Mouse (Mus musculus): ENCODE measurements around the gene Gm43720. TPM values are rescaled to one million over a fixed set of nuclear protein-coding genes. Genes with fewer than 3 reads are reported as not detected.
A peak's percentile ranks its signal among the peaks of the same experiment; 100 is the strongest.
"Not testable (repeated sequence)": the region's sequence is repeated elsewhere in the genome, so short reads cannot be mapped to it uniquely, and the experiment has no call there.

Gm43720 gene
- total RNA-seq, 2 experiments from 2014 or later = not detected

DNA sequence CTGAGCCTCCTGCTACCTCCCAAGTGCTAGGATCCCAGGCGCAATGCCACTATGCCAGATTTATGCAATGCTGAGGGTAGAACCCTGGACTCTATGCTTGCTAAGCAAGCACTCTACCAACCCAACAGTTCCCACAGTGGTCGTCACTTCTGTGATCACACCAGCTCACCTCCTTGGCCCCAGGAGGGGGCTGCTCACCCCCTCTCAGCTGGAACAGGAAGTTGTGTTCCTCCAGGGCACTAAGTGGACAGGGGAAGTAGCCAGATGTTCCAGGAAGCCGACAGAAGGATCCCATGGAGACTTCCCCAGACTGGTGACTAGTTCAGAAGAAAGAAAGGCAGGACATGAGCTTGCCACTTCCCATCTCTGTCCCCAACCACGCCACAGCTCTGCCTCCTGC lies 17.8 kb downstream of the Gm43720 start:
- no peak for DNase-seq

DNA sequence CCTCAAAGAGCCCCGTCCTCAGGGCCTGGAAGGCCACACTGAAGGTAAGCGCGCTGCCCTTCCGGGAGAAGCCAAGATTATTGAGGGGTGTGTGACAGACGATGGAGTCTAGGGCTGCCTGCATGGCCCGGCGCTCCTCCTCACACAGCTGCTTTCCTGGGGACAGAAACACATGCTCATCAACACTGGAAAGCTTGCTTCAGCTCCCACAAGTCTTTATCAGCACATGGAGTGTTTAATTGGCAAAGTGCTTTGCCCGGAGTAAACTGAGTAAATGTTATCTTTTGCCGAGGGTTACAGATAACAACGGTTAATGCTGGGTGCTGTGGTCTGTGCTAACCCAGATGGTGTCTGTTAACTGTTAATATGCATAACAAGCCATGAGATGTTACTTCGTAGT lies 18.9 kb downstream of the Gm43720 start:
- no peak for DNase-seq

DNA sequence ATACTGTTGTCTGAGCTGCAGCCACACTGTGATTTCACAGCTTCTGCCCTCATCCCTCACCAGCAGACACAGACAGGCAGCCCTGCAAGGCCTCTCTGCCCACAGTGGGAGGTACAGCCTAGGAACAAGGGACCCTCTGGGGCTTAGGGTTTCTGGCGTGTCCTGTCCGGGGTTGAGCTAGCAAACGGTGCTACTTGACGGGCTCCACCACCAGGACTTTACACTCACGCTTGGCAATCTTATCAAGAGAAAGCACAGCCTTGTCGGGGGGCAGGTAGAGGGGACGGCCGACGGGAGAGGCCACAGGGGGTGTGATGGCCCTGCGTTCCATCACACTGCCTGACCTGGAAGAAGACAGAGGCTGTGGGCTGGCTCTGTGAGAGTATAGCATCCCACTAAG lies 19.7 kb downstream of the Gm43720 start:
- DNase-seq = no peak

DNA sequence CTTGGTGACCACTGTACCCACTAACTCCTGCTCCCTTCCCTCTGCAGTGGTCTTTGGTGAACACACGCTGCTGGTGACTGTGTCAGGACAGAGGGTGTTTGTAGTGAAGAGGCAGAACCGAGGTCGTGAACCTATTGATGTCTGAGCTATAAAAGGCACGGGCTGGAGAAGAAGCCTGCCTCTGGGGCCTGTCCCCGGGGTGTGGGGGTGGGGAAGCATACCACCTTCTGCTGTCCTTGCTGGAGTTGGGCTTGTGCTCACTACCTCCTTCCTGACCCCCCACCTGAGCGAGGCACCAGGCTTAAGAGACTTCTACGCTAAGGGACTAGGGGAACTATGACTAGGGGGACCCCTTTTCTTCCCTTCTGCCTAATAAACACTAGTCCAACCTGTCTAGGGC lies 20.8 kb downstream of the Gm43720 start:
- no peak for DNase-seq

DNA sequence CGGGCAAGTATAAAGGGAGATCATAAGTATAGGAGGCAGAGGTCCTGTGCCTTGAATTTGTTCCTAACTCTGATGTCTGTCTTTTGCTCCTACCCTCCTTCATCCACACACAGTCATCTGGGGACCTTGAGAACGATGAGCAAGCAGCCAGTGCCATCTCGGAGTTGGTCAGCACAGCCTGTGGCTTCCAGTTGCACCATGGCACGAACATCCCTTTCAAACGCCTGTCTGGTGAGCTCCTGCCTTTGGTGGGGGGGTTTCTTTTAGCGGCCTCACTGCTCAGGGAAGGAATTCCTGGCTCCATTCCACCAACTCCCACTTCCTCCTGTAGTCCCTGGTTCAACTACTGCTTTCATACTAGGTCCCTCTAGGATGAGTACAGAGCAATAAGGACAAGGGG lies 21.2 kb downstream of the Gm43720 start:
- DNase-seq = no peak

DNA sequence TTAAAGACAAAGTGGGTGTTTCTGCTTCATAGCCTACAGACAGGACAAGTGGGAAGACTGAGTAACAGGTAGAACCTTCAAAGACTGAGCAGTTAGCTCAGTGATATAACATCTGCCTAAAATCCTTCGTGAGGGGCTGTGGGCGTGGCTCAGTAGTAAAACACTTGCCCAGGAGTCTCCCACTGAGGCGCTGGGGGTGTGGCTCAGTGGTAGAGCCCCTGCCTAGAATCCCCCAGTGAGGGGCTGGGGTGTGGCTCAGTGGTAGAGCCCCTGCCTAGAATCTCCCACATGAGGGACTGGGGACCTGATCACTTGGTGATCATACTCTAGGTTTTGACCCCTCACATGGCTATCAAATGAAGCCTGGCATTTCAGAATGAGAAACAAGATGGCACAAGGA lies 21.7 kb downstream of the Gm43720 start:
- no peak for DNase-seq

DNA sequence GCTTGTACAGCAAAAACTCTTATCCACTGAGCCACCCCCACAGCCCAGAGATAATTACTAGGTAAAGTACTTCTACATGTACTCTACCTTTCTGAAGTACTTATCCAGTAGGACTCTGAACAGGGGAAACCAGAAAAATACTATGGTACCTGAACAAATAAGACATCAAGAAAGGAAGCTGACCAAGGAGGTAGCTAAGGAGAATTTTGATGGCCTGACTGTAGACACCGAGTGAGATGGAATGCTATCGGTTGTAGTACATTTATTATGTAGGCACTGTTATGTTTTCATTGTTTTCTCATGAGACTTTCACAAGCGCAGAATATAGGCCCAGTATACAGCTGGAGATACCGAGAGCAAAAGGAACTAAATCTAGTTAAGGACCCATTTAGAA lies 22.2 kb downstream of the Gm43720 start:
- no peak for DNase-seq

DNA sequence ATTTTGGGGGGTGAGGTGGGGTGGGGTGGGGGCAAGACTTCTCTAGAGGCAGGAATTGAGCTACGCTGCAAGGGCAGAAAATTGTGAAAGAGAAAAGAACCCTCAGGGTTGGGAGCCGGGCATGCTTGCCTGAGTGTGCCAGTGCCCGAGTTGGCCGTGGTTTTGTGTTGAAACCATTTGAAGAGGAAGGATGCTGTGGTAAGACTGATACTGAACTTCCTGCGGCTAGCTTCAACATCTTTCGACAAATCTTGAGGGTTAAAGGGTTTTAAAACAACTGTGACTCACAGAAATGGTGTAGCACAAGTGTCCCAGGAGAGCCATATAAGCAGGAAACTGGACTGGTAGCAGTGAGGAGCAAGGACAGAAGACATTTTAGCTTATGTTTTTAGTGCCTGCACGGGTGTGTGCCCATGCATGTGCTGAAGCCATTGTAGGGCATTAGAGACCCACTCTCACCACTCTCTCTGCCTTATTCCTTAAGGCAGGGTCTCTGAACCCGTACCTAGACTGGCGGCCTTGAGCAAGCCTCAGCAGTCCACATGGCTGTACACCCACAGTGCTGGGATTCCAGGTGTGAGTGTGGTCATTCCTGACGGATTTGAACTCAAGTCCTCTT lies 22.7 kb downstream of the Gm43720 start:
- DNase-seq = no peak

DNA sequence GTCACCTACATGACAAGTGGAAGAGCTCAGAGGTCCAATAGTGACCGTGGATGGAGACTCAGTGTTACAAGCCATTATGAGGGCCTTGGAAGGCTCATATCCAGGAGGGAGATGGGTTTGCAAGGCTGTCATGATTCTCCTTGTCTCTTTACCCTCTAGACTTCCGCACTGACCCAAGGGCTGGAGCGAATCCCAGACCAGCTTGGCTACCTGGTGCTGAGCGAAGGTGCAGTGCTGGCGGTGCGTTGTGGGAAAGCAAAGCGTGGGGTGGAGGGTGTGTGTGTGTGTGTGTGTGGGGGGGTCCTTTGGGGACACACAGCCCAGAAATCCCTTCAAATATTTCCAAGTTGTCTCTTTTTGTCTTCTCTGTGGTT lies 23.7 kb downstream of the Gm43720 start:
- DNase-seq = no peak

DNA sequence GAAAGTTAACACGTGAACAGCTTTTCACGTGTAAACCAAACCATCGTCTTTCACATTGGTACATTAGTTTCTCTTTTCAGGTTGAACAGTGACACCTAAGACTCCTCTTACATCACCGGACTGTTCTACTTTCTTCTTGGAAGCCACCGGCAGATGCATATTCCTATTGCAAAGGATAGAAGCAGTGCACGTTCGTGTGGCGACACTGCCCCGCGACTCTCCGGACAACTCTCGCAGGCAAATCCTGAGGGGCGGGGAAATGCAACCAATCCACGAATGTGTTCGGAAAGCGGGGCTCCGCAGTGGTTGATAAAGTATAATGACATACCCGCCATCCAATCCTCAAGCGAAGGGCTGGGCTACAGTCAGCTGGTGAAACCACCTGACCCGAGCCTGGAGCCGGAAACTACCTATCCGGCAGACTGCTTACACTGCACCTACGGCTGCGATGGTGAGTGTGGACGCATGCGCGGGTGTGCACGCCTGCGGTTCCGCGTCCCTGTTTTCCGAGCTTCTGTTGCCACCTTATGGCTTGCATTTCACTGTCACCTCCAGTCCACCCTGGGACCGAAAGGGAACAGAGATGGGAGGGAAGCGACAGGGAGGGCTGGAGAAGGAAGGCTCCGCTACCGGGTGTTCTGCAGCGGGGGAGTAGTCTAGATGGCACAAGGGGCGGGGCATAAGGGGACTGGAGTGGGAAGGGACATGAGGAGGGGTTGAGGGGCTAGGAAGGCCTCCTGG lies 24.2 kb downstream of the Gm43720 start, which contains the start of gene Lamtor4:
TSS of gene Lamtor4 (plus strand) at position 130 of the 741 bp plus-strand sequence.
- DNase-seq = peak; percentile 93

DNA sequence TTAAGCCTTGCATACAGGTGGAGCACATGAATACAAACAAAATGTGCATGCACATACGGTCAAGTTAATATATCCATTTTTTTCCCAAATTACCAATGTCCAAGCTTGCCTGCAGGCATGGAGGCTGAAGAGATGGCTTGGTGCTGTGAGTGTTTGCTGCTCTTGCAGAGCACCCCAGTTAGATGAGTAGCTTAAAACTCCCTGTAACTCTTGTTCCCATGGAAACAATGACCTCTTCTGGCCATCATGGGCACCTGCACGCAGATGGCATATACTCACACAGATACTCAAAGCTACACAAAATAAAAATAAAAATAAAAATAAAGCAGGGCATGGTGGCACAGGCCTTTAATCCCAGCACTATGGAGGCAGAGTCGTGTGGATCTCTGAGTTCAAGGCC lies 26.7 kb downstream of the Gm43720 start:
- DNase-seq = no peak

DNA sequence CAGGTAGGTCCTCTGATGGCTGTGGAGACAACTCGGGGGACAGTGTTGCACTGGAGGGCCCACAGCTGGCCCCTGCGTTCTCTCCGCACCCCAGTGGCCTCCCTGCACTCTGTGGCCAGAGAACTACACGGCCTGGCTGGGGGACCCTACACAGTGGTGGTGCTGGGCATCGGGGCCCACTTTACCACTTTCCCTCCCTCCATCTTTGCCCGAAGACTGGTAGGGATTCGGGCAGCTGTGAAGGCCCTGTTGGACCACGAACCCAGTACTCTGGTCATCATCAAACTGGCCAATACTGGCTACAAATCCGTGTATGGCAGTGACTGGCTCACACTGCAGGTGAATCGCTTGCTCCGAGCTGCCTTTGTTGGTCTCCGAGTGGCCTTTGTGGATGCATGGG lies 28.6 kb downstream of the Gm43720 start:
- no peak for DNase-seq

DNA sequence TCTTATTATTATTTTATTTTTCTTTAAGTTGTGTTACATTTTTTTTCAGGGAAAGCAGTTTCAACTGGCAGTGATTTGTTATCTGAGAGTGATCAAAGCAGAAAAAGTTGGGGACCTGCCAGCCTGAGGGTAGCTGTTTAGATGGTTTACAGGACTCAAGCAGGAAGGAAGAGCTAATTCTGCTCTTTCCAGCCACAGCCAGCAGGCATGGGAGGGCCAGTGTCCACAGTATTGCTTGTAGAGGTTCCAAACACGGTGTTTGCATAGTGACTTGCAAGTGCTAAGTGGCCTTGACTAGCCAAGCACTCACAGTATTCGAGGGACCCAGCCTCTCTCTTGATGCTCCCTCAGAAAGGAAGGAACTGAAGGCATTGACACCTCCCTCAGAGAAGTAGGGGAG lies 38.2 kb downstream of the Gm43720 start:
- no peak for DNase-seq

DNA sequence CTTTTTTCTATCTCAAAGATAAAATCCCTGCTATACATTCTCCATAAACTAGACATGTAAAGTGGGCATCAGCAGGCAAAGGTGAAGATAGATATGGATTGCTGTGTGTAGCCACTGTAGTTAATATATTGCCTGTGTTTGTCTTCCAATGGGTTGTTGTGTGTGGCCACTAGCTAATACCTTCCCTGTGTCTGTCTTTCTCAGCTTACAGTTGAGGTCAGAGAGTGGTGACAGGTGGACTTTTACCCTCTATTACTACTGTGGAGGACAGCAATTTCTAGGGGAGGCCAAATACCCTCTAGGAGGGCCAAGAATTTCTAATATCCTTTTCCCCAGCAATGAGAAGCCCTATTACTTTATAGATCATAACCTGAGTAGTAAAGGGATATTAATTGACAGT lies 45.5 kb downstream of the Gm43720 start:
- DNase-seq = no peak

DNA sequence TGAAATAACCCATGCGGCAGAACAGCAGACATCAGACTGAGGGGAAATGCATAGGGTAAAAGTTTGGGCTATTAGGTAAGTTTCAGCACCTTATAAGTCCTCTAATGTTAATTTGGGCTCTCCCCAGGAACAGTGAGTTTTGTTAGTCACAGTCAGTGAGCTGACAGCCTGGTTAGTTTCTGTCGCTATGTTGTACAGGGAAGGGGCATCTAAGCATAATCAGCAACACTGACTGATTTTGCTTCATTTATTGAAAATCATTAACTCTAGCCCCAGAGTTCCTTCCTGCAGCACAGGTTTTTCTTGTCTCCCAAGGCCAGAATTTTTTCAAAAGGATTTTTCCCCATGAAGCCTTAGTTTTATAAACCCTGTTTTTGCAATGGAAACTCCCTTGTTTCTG lies 46.0 kb downstream of the Gm43720 start:
- DNase-seq = no peak

DNA sequence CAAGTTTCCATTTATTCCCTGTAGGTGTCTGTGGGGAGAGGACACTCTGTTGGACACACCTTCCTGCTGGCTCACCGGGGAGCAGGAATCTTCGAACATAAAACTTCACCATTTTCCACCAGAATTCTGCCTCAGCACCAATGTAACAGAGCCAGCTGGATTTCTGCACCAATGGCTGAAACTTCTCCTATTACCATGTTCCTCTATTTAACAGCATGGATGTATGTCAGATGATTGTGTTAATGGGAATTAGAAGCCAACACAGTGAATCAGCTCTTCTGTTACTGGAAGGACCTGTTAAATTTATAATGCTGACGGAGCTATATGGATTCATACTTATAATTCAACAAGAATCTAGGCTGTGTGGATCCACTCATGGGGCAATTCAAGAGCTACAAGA lies 50.2 kb downstream of the Gm43720 start:
- no peak for DNase-seq

DNA sequence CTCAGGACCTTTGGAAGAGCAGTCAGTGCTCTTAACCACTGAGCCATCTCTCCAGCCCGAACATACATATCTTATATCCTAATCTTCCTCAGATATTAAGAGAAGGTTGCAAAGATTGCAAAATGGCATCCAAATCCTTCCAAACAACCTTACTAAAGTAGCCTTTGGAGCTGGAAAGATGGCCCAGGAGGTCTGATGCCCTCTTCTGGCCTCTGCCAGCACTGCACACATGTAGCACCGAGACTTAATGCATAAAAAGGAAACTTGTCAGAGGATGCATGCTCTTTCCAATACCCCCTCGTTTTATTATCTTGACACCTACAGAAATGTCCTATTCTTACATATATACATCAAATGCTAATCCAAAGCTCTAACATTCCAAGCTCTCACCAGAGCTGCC lies 51.7 kb downstream of the Gm43720 start:
- DNase-seq = no peak

DNA sequence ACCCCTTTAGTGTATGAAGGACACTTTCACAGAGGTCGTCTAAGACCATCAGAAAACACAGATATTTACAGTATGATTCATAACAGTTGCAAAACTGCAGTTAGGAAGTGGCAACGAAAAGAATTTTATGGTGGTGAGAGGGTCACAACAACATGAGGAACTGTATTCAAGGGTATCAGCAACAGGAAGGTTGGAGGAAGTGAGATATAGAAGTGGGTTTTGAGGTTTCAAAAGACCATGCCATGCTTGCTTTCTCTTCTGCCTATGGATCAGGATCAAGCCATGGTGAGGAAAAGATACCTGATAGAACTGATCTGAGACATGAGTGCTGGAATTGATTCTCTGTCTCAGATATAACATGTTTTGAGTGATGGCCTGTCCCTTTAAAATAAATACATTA lies 52.4 kb downstream of the Gm43720 start:
- no peak for DNase-seq

DNA sequence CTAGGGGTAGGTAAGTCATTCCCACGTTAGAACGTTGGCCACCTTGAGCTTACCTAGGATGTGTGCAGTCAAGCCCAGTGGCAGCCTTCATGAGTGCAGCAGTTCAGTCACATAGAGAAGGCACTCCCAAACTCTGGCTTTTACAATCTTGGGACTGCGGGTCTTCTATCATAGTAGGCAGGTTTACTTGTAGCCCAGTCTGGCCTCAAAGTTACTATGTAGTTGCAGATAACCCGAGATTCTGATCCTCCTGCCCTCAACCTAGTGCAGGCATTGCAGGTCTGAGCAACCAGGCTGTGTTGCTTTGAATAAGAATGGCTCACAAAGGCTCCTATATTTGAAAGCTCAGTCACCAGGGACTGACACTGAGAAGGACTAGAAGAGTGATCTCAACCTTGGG lies 53.3 kb downstream of the Gm43720 start:
- no peak for DNase-seq

DNA sequence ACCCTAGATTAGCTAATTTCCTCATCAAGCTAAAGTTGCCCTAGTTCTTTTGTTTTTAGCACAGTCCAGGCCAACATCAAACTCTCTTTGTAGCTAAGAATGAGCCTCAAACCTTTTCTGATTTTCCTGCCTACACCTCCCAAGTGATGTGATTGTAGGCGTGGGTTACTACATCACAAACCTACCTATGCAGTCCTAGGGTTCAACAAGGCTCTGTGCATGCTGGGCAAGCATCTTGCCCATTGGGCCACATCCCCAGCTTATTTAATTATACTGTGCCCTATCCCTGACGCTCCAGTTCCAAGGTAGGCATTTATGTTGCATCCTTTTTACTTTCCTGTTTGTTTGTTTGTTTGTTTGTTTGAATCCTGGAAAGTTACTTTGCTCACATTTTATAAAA lies 54.1 kb downstream of the Gm43720 start, which contains the start of gene Nxpe5:
TSS of gene Nxpe5 (plus strand) at position 199 of the 400 bp plus-strand sequence.
- DNase-seq = no peak

DNA sequence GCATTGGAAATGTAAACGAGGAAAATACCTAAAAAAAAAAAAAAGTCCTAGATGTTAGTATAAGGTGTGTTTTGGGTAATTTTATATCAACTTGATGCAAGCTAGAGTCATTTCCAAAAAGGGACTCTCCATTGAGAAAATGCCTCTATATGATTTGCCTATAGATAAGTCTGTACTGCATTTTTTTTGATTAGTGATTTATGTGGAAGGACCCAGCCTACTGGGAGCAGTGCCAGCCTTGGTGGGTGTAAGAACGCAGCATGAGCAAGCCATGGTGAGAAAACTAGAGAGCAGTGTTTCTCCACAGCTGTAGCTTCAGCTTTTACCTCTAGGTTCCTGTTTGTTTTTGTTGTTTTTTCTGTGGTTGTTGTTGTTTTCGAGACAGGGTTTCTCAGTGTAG lies 56.5 kb downstream of the Gm43720 start:
- DNase-seq = no peak

DNA sequence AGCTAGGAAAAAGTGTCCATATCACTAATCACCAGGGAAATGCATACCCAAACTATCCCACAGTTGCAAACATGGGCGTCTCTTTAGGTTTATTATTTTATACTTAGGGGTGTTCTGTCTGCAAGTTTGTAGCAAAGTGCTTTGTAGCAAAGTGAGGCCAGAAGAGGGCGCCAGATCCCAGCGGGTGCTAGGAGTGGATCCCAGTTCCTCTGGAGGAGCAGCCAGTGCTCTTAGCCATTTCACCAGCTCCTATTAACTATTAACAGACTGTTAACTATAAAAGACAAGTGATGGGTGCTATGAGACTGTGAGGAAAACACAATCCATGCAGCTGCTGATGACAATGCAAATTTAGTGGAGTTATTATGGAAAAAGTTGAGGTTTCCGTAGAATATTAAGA lies 57.6 kb downstream of the Gm43720 start:
- peak; percentile 40 for DNase-seq

DNA sequence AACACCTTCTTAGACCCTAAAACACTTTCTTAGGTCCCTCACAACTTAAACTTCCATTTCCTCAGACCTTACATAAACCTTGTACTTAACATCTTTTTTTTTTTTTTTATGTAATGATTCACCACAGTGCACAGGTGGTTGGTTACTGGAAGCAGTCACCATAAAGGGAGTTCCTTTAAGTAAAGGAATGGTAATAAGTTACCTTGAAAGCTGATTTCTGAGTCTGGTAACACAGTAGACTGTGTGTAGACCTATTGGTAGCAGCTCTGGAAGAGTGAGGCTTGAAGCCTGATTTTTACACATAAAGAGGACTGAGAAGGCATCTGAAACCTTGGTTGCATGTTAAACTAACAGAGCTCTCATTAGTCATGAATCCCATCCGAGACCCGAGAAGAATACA lies 59.9 kb downstream of the Gm43720 start:
- DNase-seq = no peak

DNA sequence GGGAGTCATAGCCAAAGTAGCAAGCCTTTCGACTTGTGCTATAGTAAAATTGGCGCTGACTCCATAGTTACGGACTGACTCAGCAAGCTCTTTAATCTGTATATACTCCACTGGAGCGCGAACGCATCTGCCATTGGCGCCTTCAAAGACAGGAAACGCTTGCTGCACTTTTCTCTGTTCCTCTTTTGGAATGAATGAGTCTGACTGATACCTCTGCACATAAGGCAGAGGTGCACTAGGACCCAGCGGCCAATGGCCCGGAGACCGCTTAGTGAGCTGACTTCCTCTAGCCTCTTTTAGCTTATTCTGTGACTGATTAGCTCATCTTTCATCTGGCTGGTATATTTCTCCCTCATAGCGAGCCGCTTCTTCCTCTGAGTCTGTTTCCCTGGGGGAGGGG lies 63.1 kb downstream of the Gm43720 start:
- not testable (repeated sequence) for DNase-seq
